Mouse (Mus musculus) midbrain, postnatal 0 days (tissue): Measurements from ENCODE around the gene Miga2. TPM values are rescaled to one million over a fixed set of nuclear protein-coding genes. Genes with fewer than 3 reads are reported as not detected.

Experiments
- ATAC-seq: fragments of 200-750 bp; cut with Nextera tagmentation; 2 replicates; pipeline ENCODE4 v1.8.0; 2017; ENCODE audit warnings: moderate number of reproducible peaks, mild to moderate bottlenecking, moderate TSS enrichment, moderate library complexity; ENCODE audit not compliant: low FRiP score
- DNase-seq: peaks from one replicate; pipeline ENCODE4 v3.0.0-alpha.2; 2015; ENCODE audit warnings: low spot score
- H3K27ac ChIP-seq: fragments of 300-500 bp; sonication (generic); 2 replicates; pipeline ENCODE4 v1.5.1; 2014; ENCODE audit warnings: low read depth, mild to moderate bottlenecking, low read length, mixed read lengths
- H3K27me3 ChIP-seq: fragments of 300-500 bp; sonication (generic); 2 replicates; pipeline ENCODE4 v1.6.1; 2014; ENCODE audit warnings: low read length, control low read depth, mixed read lengths; ENCODE audit not compliant: insufficient read depth
- H3K36me3 ChIP-seq: fragments of 300-500 bp; sonication (generic); 2 replicates; pipeline ENCODE4 v1.6.1; 2014; ENCODE audit warnings: low read length, control low read depth, mixed read lengths; ENCODE audit not compliant: insufficient read depth
- H3K4me1 ChIP-seq: fragments of 300-500 bp; sonication (generic); 2 replicates; pipeline ENCODE4 v1.6.1; 2014; ENCODE audit warnings: mild to moderate bottlenecking, control low read depth, antibody characterized with exemption, low read length, mixed read lengths; ENCODE audit not compliant: insufficient read depth
- H3K4me2 ChIP-seq: fragments of 300-500 bp; sonication (generic); 2 replicates; pipeline ENCODE4 v1.6.1; 2014; ENCODE audit warnings: low read depth, mild to moderate bottlenecking, low read length, mixed read lengths; ENCODE audit not compliant: poor library complexity, severe bottlenecking
- H3K4me3 ChIP-seq: fragments of 300-500 bp; sonication (generic); 2 replicates; pipeline ENCODE4 v1.5.1; 2014; ENCODE audit warnings: low read depth, mild to moderate bottlenecking, low read length, moderate library complexity
- H3K9ac ChIP-seq: fragments of 300-500 bp; sonication (generic); replicated peaks from 2 replicates; pipeline ENCODE4 v1.6.1; 2014; ENCODE audit warnings: mild to moderate bottlenecking, low read length, moderate library complexity, mixed read lengths; ENCODE audit not compliant: poor library complexity, severe bottlenecking
- H3K9me3 ChIP-seq: fragments of 300-500 bp; sonication (generic); 2 replicates; pipeline ENCODE4 v1.6.1; 2016; ENCODE audit warnings: low read length, control low read depth
- CTCF ChIP-seq: IDR thresholded peaks from 2 replicates; pipeline ENCODE4 v1.5.1; 2016; ENCODE audit warnings: antibody characterized with exemption, mild to moderate bottlenecking
- WGBS: fragments of 180-500 bp; shearing (Covaris S2); extraction: QIAGEN DNeasy Blood & Tissue Kit; methylation state at CpG from one replicate; pipeline ENCODE4 v1.1.7; 2014; 5-methylcytosine and 5-hydroxymethylcytosine counted together
- polyA plus RNA-seq: library from polyadenylated mRNA; unstranded; fragments of >200 nt; fragmentation: Nextera tagmentation; extraction: Ambion mirVana; gene quantifications from 2 replicates; pipeline ENCODE4 v1.2.1, GENCODE M21; 2015
- total RNA-seq: library from RNA; depleted of rRNA; stranded (reverse); fragments of >200 nt; gene quantifications from 2 replicates; pipeline ENCODE4 v1.2.3, GENCODE M21; 2014

The Miga2 gene
- total and polyA plus RNA-seq, 2 experiments from 2014 or later: 28.7 to 64.2 TPM

- no peak overlapping the region for H3K4me3 ChIP-seq
- no peak for DNase-seq
- peaks cover 78% of the 10 kb centered on the region for H3K36me3 ChIP-seq
- H3K27me3 ChIP-seq: no peaks in the 10 kb centered on the region
- H3K27ac ChIP-seq: no peak overlapping the region
- no peaks in the 10 kb centered on the region for H3K4me1 ChIP-seq
- no peak overlapping the region for H3K4me2 ChIP-seq
- H3K9me3 ChIP-seq: no peaks in the 10 kb centered on the region
- WGBS: 84% methylated on average over 1 of the region's 1 CpGs
- TF ChIP-seq CTCF: no peak
- H3K9ac ChIP-seq: no peak overlapping the region
- ATAC-seq: no peak
Observed at GRCm38 (mm10) chr2:30403870-30404269, 39.8 kb downstream of the Miga2 start.

DNA sequence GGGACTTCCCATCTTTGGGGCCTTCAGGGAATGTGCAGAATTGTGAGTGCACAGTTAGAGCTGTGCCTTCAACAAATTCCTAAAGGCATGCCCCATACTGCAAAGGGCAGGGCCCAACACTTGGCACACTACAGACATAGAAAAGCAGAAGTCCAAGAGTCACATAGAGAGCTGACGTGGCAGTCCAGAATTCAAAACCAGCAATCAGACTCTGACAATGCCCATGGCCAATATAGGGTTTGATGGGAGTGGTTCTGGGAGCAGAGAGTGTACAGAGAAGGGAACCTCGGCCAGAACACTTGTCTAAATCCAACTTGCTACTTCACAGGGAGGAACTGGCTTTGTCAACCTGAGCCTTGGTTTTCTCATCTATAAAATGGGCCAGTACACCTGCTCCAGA is 43.2 kb downstream of the Miga2 start:
- Histone ChIP-seq H3K27me3 (no peaks in the 10 kb centered on the region), H3K9me3 (no peaks in the 10 kb centered on the region), H3K27ac (no peak overlapping the region), H3K36me3 (peaks cover 82% of the 10 kb centered on the region), H3K4me2 (no peak overlapping the region), H3K4me1 (no peaks in the 10 kb centered on the region), H3K4me3 (no peak overlapping the region), H3K9ac (no peak overlapping the region)
- ATAC-seq (no peak), DNase-seq (no peak)
- WGBS: 87% methylated on average over 2 of the region's 2 CpGs
- no peak for TF ChIP-seq CTCF

DNA sequence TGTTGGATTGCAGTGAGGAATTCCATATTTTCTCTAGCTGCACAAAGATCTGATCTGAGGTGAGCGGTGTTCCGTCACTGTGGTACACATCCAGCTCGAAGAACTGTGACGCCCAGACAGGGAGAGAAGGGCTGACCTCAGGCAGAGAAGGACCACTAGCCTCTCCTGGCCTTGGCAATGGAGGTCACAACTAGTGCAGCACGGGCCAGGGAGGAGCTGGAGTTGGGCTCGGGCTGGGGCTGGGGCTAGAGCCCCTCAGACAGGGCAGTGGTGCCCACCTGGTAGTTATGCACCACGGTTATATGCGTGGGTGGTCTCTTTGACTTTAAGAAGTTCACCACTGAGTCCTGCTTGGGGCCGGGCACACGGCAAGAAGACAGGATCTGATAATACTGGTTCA is 43.7 kb downstream of the Miga2 start:
- DNase-seq: no peak
- H3K4me3 ChIP-seq: no peak overlapping the region
- no peak overlapping the region for H3K27ac ChIP-seq
- peaks cover 80% of the 10 kb centered on the region for H3K36me3 ChIP-seq
- H3K27me3 ChIP-seq: no peaks in the 10 kb centered on the region
- no peaks in the 10 kb centered on the region for H3K9me3 ChIP-seq
- H3K9ac ChIP-seq: no peak overlapping the region
- H3K4me2 ChIP-seq: no peak overlapping the region
- TF ChIP-seq CTCF: no peak
- ATAC-seq: no peak
- H3K4me1 ChIP-seq: no peaks in the 10 kb centered on the region
- 94% methylated on average over 10 of the region's 10 CpGs for WGBS

- peaks cover 72% of the 10 kb centered on the region for H3K36me3 ChIP-seq
Observed at GRCm38 (mm10) chr2:30408452-30409100, 44.5 kb downstream of the Miga2 start.

GRCm38 (mm10) chr2:30409454-30410176 is 45.6 kb downstream of the Miga2 start:
- H3K4me3 ChIP-seq: no peak overlapping the region
- ATAC-seq: no peak
- TF ChIP-seq CTCF: no peak

More at GRCm38 (mm10) chr2:30408452-30409100, 44.5 kb downstream of the Miga2 start:
- DNase-seq (no peak), ATAC-seq (no peak)
- Histone ChIP-seq H3K4me3 (no peak overlapping the region), H3K27me3 (no peaks in the 10 kb centered on the region), H3K9ac (no peak overlapping the region), H3K27ac (no peak overlapping the region), H3K4me2 (no peak overlapping the region), H3K9me3 (no peaks in the 10 kb centered on the region), H3K4me1 (no peaks in the 10 kb centered on the region)
- TF ChIP-seq CTCF: no peak
- WGBS: 92% methylated on average over 8 of the region's 8 CpGs

More at GRCm38 (mm10) chr2:30409454-30410176, 45.6 kb downstream of the Miga2 start:
- Histone ChIP-seq H3K36me3 (peaks cover 66% of the 10 kb centered on the region), H3K27ac (no peak overlapping the region), H3K4me2 (no peak overlapping the region), H3K9ac (no peak overlapping the region), H3K9me3 (no peaks in the 10 kb centered on the region), H3K27me3 (no peaks in the 10 kb centered on the region), H3K4me1 (no peaks in the 10 kb centered on the region)
- no peak for DNase-seq
- 96% methylated on average over 5 of the region's 5 CpGs for WGBS
